Mouse (Mus musculus) spleen, adult 2 months (tissue): ENCODE results near the gene Rapgef3. TPM values are rescaled to one million over a fixed set of nuclear protein-coding genes. Genes with fewer than 3 reads are reported as not detected.

Experiments used
- DNase-seq, 2 experiments: peaks; one replicate each; pipeline versions ENCODE4 v3.0.0 to v3.0.0-alpha.2; 2012 to 2021; ENCODE audit warnings: low spot score in 2 of 2, low read depth in 1 of 2
- H3K27ac ChIP-seq: fragments of 200-500 bp; 2 replicates; pipeline ENCODE4 v1.5.1; 2012; ENCODE audit warnings: low read length, inconsistent platforms; ENCODE audit not compliant: insufficient read depth
- H3K27me3 ChIP-seq: fragments of 200-500 bp; 2 replicates; pipeline ENCODE4 v1.6.1; 2012; ENCODE audit warnings: mild to moderate bottlenecking, moderate library complexity, low read length, inconsistent platforms; ENCODE audit not compliant: control insufficient read depth, insufficient read depth
- H3K36me3 ChIP-seq: fragments of 200-500 bp; 2 replicates; pipeline ENCODE4 v1.6.1; 2012; ENCODE audit warnings: mild to moderate bottlenecking, low read length, inconsistent platforms; ENCODE audit not compliant: control insufficient read depth, insufficient read depth
- H3K4me1 ChIP-seq: fragments of 200-500 bp; 2 replicates; pipeline ENCODE4 v1.6.1; 2011; ENCODE audit warnings: inconsistent platforms; ENCODE audit not compliant: control insufficient read depth, insufficient read depth, insufficient read length
- H3K4me3 ChIP-seq: fragments of 200-500 bp; 2 replicates; pipeline ENCODE4 v1.5.1; 2011; ENCODE audit warnings: mild to moderate bottlenecking, inconsistent platforms; ENCODE audit not compliant: insufficient read depth, insufficient read length; ENCODE audit errors: extremely low read depth
- CTCF ChIP-seq: fragments of 200-500 bp; IDR thresholded peaks from 2 replicates; pipeline ENCODE4 v1.5.1; 2011; ENCODE audit warnings: mild to moderate bottlenecking, inconsistent platforms; ENCODE audit not compliant: insufficient read depth, insufficient read length, insufficient replicate concordance; ENCODE audit errors: extremely low read depth
- POLR2A ChIP-seq: fragments of 200-500 bp; IDR thresholded peaks from 2 replicates; pipeline ENCODE4 v1.6.1; 2011; ENCODE audit warnings: low read depth, low read length, inconsistent platforms
- WGBS: fragments of 180-500 bp; shearing (Covaris S2); methylation state at CpG from one replicate; pipeline ENCODE4 v1.1.7; 2018; 5-methylcytosine and 5-hydroxymethylcytosine counted together
- polyA plus RNA-seq: library from polyadenylated mRNA; depleted of rRNA; stranded (reverse); fragments of >200 nt; gene quantifications from 2 replicates; pipeline ENCODE4 v1.2.3, GENCODE M21; 2012

Gene Rapgef3
- polyA plus RNA-seq, 1 experiment = 28.8 TPM

DNA sequence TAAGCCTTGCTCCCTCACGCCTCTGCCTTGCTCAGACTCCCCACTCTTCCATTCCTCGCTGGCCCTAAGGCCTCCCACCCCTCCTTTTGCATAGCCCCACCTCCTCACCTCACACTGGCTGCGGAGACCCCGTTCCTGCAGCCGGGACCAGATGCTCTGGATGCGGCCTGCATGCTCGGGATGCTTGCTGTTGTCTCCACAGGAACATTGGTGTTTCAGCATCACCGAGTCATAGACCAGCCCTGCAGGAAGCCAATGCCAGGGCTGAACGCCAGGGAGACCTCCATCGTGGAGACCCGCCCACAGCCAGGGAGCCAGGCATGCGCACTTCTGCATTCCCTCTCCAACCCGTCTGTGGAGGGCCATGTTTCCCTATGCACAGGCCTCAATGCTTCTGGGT lies 34.8 kb upstream of the Rapgef3 start:
- no peak for DNase-seq
- H3K27me3 ChIP-seq = no peaks in the 10 kb centered on the region
- TF ChIP-seq POLR2A = no peak
- no peak for TF ChIP-seq CTCF
- no peaks in the 10 kb centered on the region for H3K4me1 ChIP-seq
- WGBS = 90% methylated on average over 13 of the region's 13 CpGs
- H3K4me3 ChIP-seq = no peak overlapping the region
- H3K36me3 ChIP-seq = peaks cover 48% of the 10 kb centered on the region
- H3K27ac ChIP-seq = no peak overlapping the region

DNA sequence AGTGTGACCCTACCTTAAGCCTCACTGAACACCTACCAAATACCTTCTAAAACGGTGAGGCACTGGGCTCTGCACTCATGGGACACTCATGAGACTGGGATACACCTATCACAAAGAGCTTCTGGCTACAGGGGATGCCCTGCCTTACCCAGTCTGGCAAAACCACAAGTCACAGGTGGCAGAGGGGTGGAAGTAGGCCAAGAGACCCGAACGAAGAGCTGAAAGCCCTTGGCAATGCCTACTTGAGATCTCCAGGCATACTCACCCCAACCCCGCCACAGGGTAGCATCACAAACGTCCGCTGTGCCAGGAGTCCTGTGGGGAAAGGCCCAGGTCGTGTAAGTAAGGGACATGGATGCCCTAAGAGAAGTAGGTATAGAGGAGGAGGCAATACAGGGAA lies 34.0 kb upstream of the Rapgef3 start:
- Histone ChIP-seq H3K4me3 (no peak overlapping the region), H3K36me3 (peaks cover 49% of the 10 kb centered on the region), H3K4me1 (no peaks in the 10 kb centered on the region), H3K27me3 (no peaks in the 10 kb centered on the region), H3K27ac (no peak overlapping the region)
- WGBS = 84% methylated on average over 7 of the region's 7 CpGs
- no peak for TF ChIP-seq CTCF
- TF ChIP-seq POLR2A = no peak
- no peak for DNase-seq

DNA sequence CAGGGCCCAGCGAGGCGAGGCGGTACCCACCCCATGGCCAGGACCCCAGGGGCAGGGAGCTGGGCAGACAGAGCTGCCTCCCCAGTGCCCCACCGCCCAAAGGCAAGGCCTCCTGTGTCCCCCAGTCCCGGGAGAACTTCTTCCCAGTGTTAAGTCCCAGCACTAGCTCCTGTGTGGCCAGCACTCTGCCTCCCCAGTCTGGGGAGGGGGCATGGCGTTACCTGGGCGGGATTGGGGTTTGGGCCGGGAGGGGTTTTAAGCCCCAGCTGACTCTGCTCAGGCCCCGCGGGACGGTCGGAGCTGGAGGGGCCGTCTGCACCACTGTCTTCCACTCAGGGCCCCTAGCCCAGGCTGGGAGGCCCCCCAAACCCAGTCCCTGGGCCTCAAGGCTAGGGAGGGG lies 33.1 kb upstream of the Rapgef3 start:
- 94% methylated on average over 13 of the region's 13 CpGs for WGBS
- no peak for DNase-seq
- no peak overlapping the region for H3K4me3 ChIP-seq
- H3K36me3 ChIP-seq = peaks cover 46% of the 10 kb centered on the region
- H3K27me3 ChIP-seq = no peaks in the 10 kb centered on the region
- H3K4me1 ChIP-seq = no peaks in the 10 kb centered on the region
- TF ChIP-seq POLR2A (no peak), CTCF (no peak)
- no peak overlapping the region for H3K27ac ChIP-seq

DNA sequence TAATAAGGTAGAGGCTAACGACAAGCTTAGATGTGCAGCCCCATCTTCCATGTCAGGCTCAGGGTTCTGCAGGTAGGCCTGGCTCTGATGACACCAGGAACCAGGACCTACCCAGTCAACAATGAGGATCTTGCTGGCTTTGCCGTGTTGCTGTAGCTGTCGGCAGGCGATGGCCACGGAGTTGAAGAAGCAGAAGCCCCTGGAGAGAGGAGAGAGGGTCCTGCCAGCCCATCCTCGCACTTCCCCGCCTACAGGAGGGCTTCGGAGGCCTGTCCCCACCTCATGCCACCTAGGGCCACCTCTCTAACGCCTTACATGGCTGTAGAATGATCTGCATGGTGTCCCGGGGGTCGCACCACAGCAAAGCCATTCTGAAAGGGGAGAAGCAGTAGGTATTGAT lies 31.7 kb upstream of the Rapgef3 start:
- no peak for TF ChIP-seq POLR2A
- TF ChIP-seq CTCF = no peak
- Histone ChIP-seq H3K36me3 (peaks cover 55% of the 10 kb centered on the region), H3K27me3 (no peaks in the 10 kb centered on the region), H3K27ac (no peak overlapping the region), H3K4me3 (no peak overlapping the region), H3K4me1 (no peaks in the 10 kb centered on the region)
- no peak for DNase-seq
- WGBS = 93% methylated on average over 11 of the region's 11 CpGs

DNA sequence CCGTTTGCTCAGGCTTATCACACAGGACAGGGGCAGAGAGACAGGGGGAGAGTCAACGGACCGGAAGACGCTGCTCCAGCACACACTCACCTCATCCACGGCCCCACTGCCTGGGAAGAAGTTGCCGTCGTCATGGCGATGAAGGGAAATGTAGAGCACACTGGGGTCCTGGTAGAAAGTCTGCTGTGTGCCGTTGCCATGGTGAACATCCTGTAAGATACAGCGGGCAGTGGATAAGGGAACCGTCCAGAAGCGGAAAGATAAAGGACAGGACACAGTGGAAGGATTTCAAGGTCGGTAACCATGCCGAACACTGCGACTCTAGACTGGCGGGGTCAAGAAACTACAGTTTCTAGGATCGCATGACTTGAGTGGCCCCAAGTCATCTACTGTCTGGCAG lies 30.4 kb upstream of the Rapgef3 start:
- no peak for DNase-seq
- H3K4me3 ChIP-seq = no peak overlapping the region
- WGBS = 94% methylated on average over 17 of the region's 17 CpGs
- H3K4me1 ChIP-seq = no peaks in the 10 kb centered on the region
- peaks cover 58% of the 10 kb centered on the region for H3K36me3 ChIP-seq
- no peaks in the 10 kb centered on the region for H3K27me3 ChIP-seq
- H3K27ac ChIP-seq = no peak overlapping the region
- no peak for TF ChIP-seq POLR2A
- no peak for TF ChIP-seq CTCF

DNA sequence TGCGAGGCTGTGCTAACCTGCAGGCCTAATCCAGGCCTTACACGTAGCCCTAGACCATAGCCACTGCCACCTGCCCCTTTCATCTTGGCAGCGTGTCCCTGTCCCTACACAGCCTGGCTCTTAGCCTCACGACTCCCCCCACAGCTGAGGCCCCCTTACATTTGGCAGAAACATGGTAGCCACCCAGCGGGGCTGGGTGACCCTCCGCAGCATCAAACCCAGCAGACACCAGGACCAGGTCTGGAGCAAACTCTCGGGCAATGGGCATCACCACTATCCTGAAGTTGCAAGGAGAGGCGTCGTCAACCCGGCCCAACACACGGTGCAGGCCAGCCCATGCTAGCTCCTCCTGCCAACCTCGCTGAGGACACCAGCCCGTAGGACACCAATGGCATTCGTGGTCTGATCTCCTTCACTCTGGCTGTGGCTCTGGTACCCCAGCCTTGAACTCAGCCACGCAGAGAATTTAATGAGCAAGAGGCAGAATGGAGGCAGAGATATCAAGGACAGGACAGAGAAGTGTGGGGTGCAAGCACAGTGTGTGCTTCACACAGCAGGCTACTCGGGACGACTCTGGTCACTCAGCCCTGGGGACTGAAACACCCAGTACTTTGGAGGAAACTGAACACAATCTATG lies 29.0 kb upstream of the Rapgef3 start:
- TF ChIP-seq POLR2A (no peak), CTCF (no peak)
- Histone ChIP-seq H3K4me1 (no peaks in the 10 kb centered on the region), H3K27me3 (no peaks in the 10 kb centered on the region), H3K4me3 (no peak overlapping the region), H3K27ac (no peak overlapping the region), H3K36me3 (peaks cover 60% of the 10 kb centered on the region)
- 95% methylated on average over 17 of the region's 17 CpGs for WGBS
- no peak for DNase-seq

DNA sequence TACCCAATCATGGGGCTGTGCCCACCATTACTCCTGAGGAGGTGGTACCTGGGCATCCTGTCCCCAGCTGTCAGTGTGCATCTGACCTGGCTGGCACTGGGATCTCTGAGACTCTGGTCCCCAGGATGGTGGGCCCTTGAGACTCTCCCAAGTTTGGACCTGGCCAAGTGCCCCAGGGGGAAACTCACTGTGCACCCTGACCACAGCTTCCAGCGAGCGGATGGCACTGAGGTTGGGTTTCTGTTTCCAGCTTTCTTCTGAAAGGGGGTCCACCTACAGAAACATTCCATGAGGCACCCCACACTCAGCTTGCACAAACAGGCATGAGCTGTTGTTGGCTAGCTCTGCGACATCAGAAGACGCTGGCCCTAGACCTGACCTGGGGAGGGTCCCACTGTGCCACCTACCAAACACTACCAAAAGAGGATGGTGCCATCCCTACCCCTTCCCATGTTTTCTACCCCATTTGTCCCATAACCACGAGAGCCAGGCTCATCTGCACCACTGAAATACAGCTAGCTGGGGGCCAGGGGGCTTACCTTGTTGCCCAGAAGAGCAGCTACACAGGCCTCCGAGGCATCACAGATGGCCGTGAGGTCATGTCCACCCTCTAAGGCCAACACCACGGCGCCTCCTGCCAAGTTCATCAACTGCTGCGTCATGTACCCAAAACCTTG lies 27.9 kb upstream of the Rapgef3 start:
- no peak overlapping the region for H3K4me3 ChIP-seq
- peaks cover 50% of the 10 kb centered on the region for H3K36me3 ChIP-seq
- WGBS = 95% methylated on average over 10 of the region's 10 CpGs
- H3K27me3 ChIP-seq = no peaks in the 10 kb centered on the region
- TF ChIP-seq CTCF = no peak
- TF ChIP-seq POLR2A = no peak
- H3K27ac ChIP-seq = no peak overlapping the region
- no peak for DNase-seq
- H3K4me1 ChIP-seq = no peaks in the 10 kb centered on the region
